Comparison of ENCODE assay signal across 8 mouse cellular contexts in the genomic region with DNA sequence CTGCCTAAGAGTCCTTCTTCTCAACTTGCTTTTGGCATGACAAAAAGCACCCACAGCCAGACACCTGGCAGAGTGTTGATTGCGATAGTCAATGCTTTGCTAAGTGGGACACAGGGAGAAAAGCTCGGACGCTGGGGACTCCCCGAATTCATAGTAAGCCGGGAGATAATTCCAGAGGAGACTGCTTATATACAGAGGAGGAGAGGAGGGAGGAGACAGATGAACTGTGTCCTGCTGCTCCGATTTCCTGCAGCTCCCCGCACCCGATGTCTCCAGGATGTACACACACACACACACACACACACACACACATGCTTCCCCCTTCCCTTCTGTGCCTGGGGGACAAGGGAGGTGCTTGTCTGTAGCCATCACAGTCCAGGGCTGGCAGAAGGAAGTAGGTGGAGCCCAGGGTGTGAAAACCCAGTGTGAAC. TPM values are rescaled to one million over a fixed set of nuclear protein-coding genes. Genes with fewer than 3 reads are reported as not detected.
A peak's percentile ranks its signal among the peaks of the same experiment; 100 is the strongest.
DNase-seq lines count a peak whose midpoint lies in the region; ATAC-seq lines count a peak whose summit lies in the region.

No protein-coding gene starts in this region.

- H3K27me3 ChIP-seq in stomach, embryonic 16.5 days (ENCODE audit: control insufficient read depth, insufficient read depth, low read length) = no peaks in the 10 kb centered on the region

- peak; percentile 42 for ATAC-seq in stomach, embryonic 16.5 days (ENCODE audit: insufficient read depth, low FRiP score)

- H3K9me3 ChIP-seq in stomach, embryonic 16.5 days (replicated peaks; ENCODE audit: control insufficient read depth, low read length) = no peaks in the 10 kb centered on the region

- WGBS in stomach, embryonic 16.5 days = 18% methylated on average over 8 of the region's 8 CpGs

- no peaks in the 10 kb centered on the region for H3K36me3 ChIP-seq in stomach, embryonic 16.5 days (ENCODE audit: control insufficient read depth, insufficient read depth, low read length)

- H3K27ac ChIP-seq in stomach, embryonic 16.5 days (ENCODE audit: low read length) = peak overlapping the region; percentile 60

- H3K4me2 ChIP-seq in stomach, embryonic 16.5 days (ENCODE audit: low read depth, low read length) = peak overlapping the region; percentile 17; the same call in 1 of the 2 replicates

- H3K4me3 ChIP-seq in stomach, embryonic 16.5 days (replicated peaks; ENCODE audit: low read length) = no peak overlapping the region

- peaks cover 65% of the 10 kb centered on the region for H3K4me1 ChIP-seq in stomach, embryonic 16.5 days (ENCODE audit: control insufficient read depth, insufficient read depth, low read length)

- peak overlapping the region; percentile 58 for H3K9ac ChIP-seq in stomach, embryonic 16.5 days (ENCODE audit: low read length)

- DNase-seq in urinary bladder, postnatal 14 days (ENCODE audit: low spot score) = peak; percentile 23
- no peak for DNase-seq in urinary bladder, postnatal 36 days (ENCODE audit: low spot score in 2 of 2)
- DNase-seq in heart, adult 8-10 months (ENCODE audit: low spot score) = peak; percentile 79
- DNase-seq in kidney, adult 11 months = peak; percentile 68
- DNase-seq in lung, postnatal 14 days = peak; percentile 66
- DNase-seq in layer of hippocampus, postnatal 25 days (ENCODE audit: extremely low spot score in 1 of 2, low spot score in 1 of 2) = no peak
- DNase-seq in MN1 (ENCODE audit: low spot score) = no peak

RNA-seq across cellular contexts. Expression of a gene that starts 17.0 kb away (rescaled TPM):
- 10 to 100 TPM; 47.5 to 55.7 (median 51.0) TPM for total RNA-seq in heart, adult 8-10 months (2022)
- polyA plus RNA-seq in stomach, embryonic 16.5 days (2015; fragmentation: Nextera tagmentation; extraction: Ambion mirVana) = 11.3 and 11.5 TPM in 2 replicates
- total RNA-seq in layer of hippocampus, postnatal 25 days (2021) = 10 to 100 TPM; 26.0 to 33.3 TPM

RNA-seq across cellular contexts. Expression of a gene that starts 46.8 kb away (rescaled TPM):
- total RNA-seq in heart, adult 8-10 months (2022) = 10 to 100 TPM; 39.8 to 44.7 (median 41.8) TPM
- polyA plus RNA-seq in stomach, embryonic 16.5 days (2015; fragmentation: Nextera tagmentation; extraction: Ambion mirVana) = 28.5 and 30.5 TPM in 2 replicates
- total RNA-seq in layer of hippocampus, postnatal 25 days (2021) = 10 to 100 TPM; 22.1 TPM

Comparison
In these comparisons a context has a peak if more than half of its experiments do, and no peak if none do; other contexts are left out.
1. DNase-seq: peak in urinary bladder, postnatal 14 days (single experiment), heart, adult 8-10 months (single experiment), kidney, adult 11 months (single experiment) and lung, postnatal 14 days (single experiment); none in urinary bladder, postnatal 36 days (0 of 2), layer of hippocampus, postnatal 25 days (0 of 2) and MN1 (single experiment).